Mouse (Mus musculus) C2C12 (cell line): ENCODE results near the gene Btaf1.

ENCODE experiments used
- CEBPB ChIP-seq: IDR thresholded peaks from one replicate; pipeline ENCODE4 v1.6.1; 2011; ENCODE audit warnings: low read depth, mild to moderate bottlenecking, control low read depth, moderate library complexity
- CTCF ChIP-seq: IDR thresholded peaks from one replicate; pipeline ENCODE4 v1.5.1; 2011; ENCODE audit not compliant: control insufficient read depth, insufficient read depth, insufficient read length
- MAX ChIP-seq: IDR thresholded peaks from one replicate; pipeline ENCODE4 v1.6.1; 2011; ENCODE audit warnings: mild to moderate bottlenecking, control low read depth
- MYOD1 ChIP-seq: IDR thresholded peaks from one replicate; pipeline ENCODE4 v1.6.1; 2011; ENCODE audit warnings: low read depth; ENCODE audit not compliant: control insufficient read depth, insufficient read length
- MYOG ChIP-seq: IDR thresholded peaks from one replicate; pipeline ENCODE4 v1.6.1; 2011; ENCODE audit not compliant: control insufficient read depth, insufficient read length; ENCODE audit errors: extremely low read depth
- USF1 ChIP-seq: IDR thresholded peaks from one replicate; pipeline ENCODE4 v1.6.1; 2011; ENCODE audit warnings: low read depth, mild to moderate bottlenecking, control low read depth, moderate library complexity

- TF ChIP-seq CTCF (no peak), USF1 (no peak), MYOD1 (no peak), MYOG (no peak), MAX (no peak), CEBPB (no peak)
These were observed 2.9 kb upstream of the Btaf1 start for GRCm38 (mm10) chr19:36922936-36923335.
